Comparison of ENCODE assay signal across 8 mouse cellular contexts in genomic region chr1:151564377-151564776, GRCm38 (mm10). TPM values are rescaled to one million over a fixed set of nuclear protein-coding genes. Genes with fewer than 3 reads are reported as not detected.
A peak's percentile ranks its signal among the peaks of the same experiment; 100 is the strongest.
DNase-seq lines count a peak whose midpoint lies in the region; ATAC-seq lines count a peak whose summit lies in the region.

No protein-coding gene starts in this region.

- no peak overlapping the region for H3K4me2 ChIP-seq in intestine, embryonic 15.5 days (replicated peaks)

- H3K27me3 ChIP-seq in intestine, embryonic 15.5 days (replicated peaks), result no peaks in the 10 kb centered on the region
- peaks cover 4% of the 10 kb centered on the region; the same call in 1 of the 2 replicates for H3K27me3 ChIP-seq in midbrain, embryonic 10.5 days (ENCODE audit: low read depth, poor library complexity, severe bottlenecking)

- no peaks in the 10 kb centered on the region for H3K36me3 ChIP-seq in intestine, embryonic 15.5 days
- H3K36me3 ChIP-seq in midbrain, embryonic 10.5 days, result no peaks in the 10 kb centered on the region

- H3K4me1 ChIP-seq in intestine, embryonic 15.5 days (replicated peaks), result no peaks in the 10 kb centered on the region
- no peaks in the 10 kb centered on the region for H3K4me1 ChIP-seq in midbrain, embryonic 10.5 days

- peak; percentile 83 for ATAC-seq in intestine, embryonic 15.5 days

- H3K9me3 ChIP-seq in intestine, embryonic 15.5 days, result no peaks in the 10 kb centered on the region
- no peaks in the 10 kb centered on the region for H3K9me3 ChIP-seq in midbrain, embryonic 10.5 days (replicated peaks)

- intact Hi-C loops in left cerebral cortex, postnatal 10 days (cut with DNase I), result loop anchor here (2.0 kb wide), 1 partner anchor 142 kb away; no protein-coding TSS in a partner anchor

- no peak overlapping the region for H3K4me3 ChIP-seq in intestine, embryonic 15.5 days (replicated peaks)
- H3K4me3 ChIP-seq in midbrain, embryonic 10.5 days, result no peak overlapping the region

- no peak overlapping the region for H3K27ac ChIP-seq in intestine, embryonic 15.5 days
- H3K27ac ChIP-seq in midbrain, embryonic 10.5 days (replicated peaks), result no peak overlapping the region

- peak; percentile 89 for DNase-seq in ZHBTc4 (ENCODE audit: low read depth, low spot score)
- peak; percentile 70 to 72 for DNase-seq in cerebellum, postnatal 36 days
- peak; percentile 86 for DNase-seq in gastrocnemius, adult 18-20 months (ENCODE audit: low spot score)
- peak; percentile 55 to 86 for DNase-seq in left cerebral cortex, postnatal 10 days (ENCODE audit: extremely low spot score in 1 of 2, low spot score in 2 of 2)
- DNase-seq in midbrain, embryonic 10.5 days (ENCODE audit: low spot score), result peak; percentile 73
- DNase-seq in right cerebral cortex, postnatal 14 days, result peak; percentile 86
- peak; percentile 90 for DNase-seq in urinary bladder, postnatal 14 days (ENCODE audit: low spot score)

- 15% methylated on average over 12 of the region's 12 CpGs for WGBS in intestine, embryonic 15.5 days
- WGBS in midbrain, embryonic 10.5 days, result 16% methylated on average over 12 of the region's 12 CpGs

- H3K9ac ChIP-seq in intestine, embryonic 15.5 days, result no peak overlapping the region

RNA-seq across cellular contexts. Expression of gene Fam129a, which starts 6.6 kb away (rescaled TPM):
- 10 to 100 TPM in 1 of 2 experiments, 1 to 10 TPM in 1; 9.1 to 12.0 TPM for total RNA-seq in gastrocnemius, adult 18-20 months (2021)
- polyA plus RNA-seq in intestine, embryonic 15.5 days (2015; fragmentation: Nextera tagmentation; extraction: Ambion mirVana), result 11.9 and 12.9 TPM in 2 replicates
- 1 to 10 TPM; 4.8 to 6.1 TPM for total RNA-seq in left cerebral cortex, postnatal 10 days (2021)
- 0.31 and 0.42 TPM in 2 replicates for polyA plus RNA-seq in midbrain, embryonic 10.5 days (2016; fragmentation: Nextera tagmentation; extraction: Ambion mirVana)
